Mouse (Mus musculus) midbrain, postnatal 0 days (tissue): ENCODE measurements around the gene 4930415O20Rik. TPM values are rescaled to one million over a fixed set of nuclear protein-coding genes. Genes with fewer than 3 reads are reported as not detected.

ENCODE experiments used
- ATAC-seq: fragments of 200-750 bp; cut with Nextera tagmentation; 2 replicates; pipeline ENCODE4 v1.8.0; 2017; ENCODE audit warnings: moderate number of reproducible peaks, mild to moderate bottlenecking, moderate TSS enrichment, moderate library complexity; ENCODE audit not compliant: low FRiP score
- DNase-seq: peaks from one replicate; pipeline ENCODE4 v3.0.0-alpha.2; 2015; ENCODE audit warnings: low spot score
- H3K27ac ChIP-seq: fragments of 300-500 bp; sonication (generic); 2 replicates; pipeline ENCODE4 v1.5.1; 2014; ENCODE audit warnings: low read depth, mild to moderate bottlenecking, low read length, mixed read lengths
- H3K27me3 ChIP-seq: fragments of 300-500 bp; sonication (generic); 2 replicates; pipeline ENCODE4 v1.6.1; 2014; ENCODE audit warnings: low read length, control low read depth, mixed read lengths; ENCODE audit not compliant: insufficient read depth
- H3K36me3 ChIP-seq: fragments of 300-500 bp; sonication (generic); 2 replicates; pipeline ENCODE4 v1.6.1; 2014; ENCODE audit warnings: low read length, control low read depth, mixed read lengths; ENCODE audit not compliant: insufficient read depth
- H3K4me1 ChIP-seq: fragments of 300-500 bp; sonication (generic); 2 replicates; pipeline ENCODE4 v1.6.1; 2014; ENCODE audit warnings: mild to moderate bottlenecking, control low read depth, antibody characterized with exemption, low read length, mixed read lengths; ENCODE audit not compliant: insufficient read depth
- H3K4me2 ChIP-seq: fragments of 300-500 bp; sonication (generic); 2 replicates; pipeline ENCODE4 v1.6.1; 2014; ENCODE audit warnings: low read depth, mild to moderate bottlenecking, low read length, mixed read lengths; ENCODE audit not compliant: poor library complexity, severe bottlenecking
- H3K4me3 ChIP-seq: fragments of 300-500 bp; sonication (generic); 2 replicates; pipeline ENCODE4 v1.5.1; 2014; ENCODE audit warnings: low read depth, mild to moderate bottlenecking, low read length, moderate library complexity
- H3K9ac ChIP-seq: fragments of 300-500 bp; sonication (generic); replicated peaks from 2 replicates; pipeline ENCODE4 v1.6.1; 2014; ENCODE audit warnings: mild to moderate bottlenecking, low read length, moderate library complexity, mixed read lengths; ENCODE audit not compliant: poor library complexity, severe bottlenecking
- H3K9me3 ChIP-seq: fragments of 300-500 bp; sonication (generic); 2 replicates; pipeline ENCODE4 v1.6.1; 2016; ENCODE audit warnings: low read length, control low read depth
- CTCF ChIP-seq: IDR thresholded peaks from 2 replicates; pipeline ENCODE4 v1.5.1; 2016; ENCODE audit warnings: antibody characterized with exemption, mild to moderate bottlenecking
- WGBS: fragments of 180-500 bp; shearing (Covaris S2); extraction: QIAGEN DNeasy Blood & Tissue Kit; methylation state at CpG from one replicate; pipeline ENCODE4 v1.1.7; 2014; 5-methylcytosine and 5-hydroxymethylcytosine counted together
- polyA plus RNA-seq: library from polyadenylated mRNA; unstranded; fragments of >200 nt; fragmentation: Nextera tagmentation; extraction: Ambion mirVana; gene quantifications from 2 replicates; pipeline ENCODE4 v1.2.1, GENCODE M21; 2015
- total RNA-seq: library from RNA; depleted of rRNA; stranded (reverse); fragments of >200 nt; gene quantifications from 2 replicates; pipeline ENCODE4 v1.2.3, GENCODE M21; 2014; rRNA removed

The 4930415O20Rik gene
- total RNA-seq (0.82 TPM in 1 of 2 replicates, not detected in the other), polyA plus RNA-seq (0.31 TPM in 1 of 2 replicates, not detected in the other)

DNA sequence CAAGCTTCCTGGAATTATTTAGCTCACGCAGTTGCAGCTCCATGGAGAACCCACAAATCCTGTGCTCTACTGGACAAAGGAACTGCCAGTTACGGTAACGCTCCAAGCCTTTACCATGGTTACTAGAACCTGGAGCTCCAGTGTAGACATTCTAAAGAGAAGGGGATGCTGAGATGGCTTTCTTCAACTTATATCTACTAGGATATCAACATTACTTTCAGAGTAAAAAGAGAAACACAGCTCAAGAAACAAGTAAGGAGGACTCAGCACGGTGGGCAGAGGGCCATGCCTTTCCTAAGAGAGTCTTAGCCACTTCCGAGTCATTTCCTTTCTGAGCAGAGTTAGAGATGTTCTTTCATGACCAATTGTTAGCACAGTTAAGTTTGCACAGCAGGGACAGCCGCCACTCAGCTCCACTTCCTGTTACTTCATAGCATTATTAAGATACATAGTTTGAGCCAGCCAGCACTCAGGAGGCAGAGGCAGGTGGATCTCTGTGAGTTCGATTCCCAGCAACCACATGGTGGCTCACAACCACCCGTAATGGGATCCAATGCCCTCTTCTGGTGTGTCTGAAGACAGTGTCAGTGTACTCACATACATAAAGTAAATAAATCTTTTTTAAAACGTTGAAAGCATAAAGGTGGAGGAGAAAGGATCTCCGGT, at the start of gene 4930415O20Rik, which contains the start of gene Ccnt1:
TSS of gene 4930415O20Rik (plus strand) at position 132 of the 666 bp plus-strand sequence.
TSS of gene Ccnt1 (minus strand) at position 51 of the 666 bp plus-strand sequence.
- no peaks in the 10 kb centered on the region for H3K36me3 ChIP-seq
- 83% methylated on average over 10 of the region's 10 CpGs for WGBS
- no peak within 1 kb of the TSS for H3K27ac ChIP-seq
- no peak for ATAC-seq
- H3K9ac ChIP-seq: no peak within 1 kb of the TSS
- H3K4me1 ChIP-seq: peaks cover 9% of the 10 kb centered on the region; the same call in 1 of the 2 replicates
- no peak within 1 kb of the TSS for H3K4me2 ChIP-seq
- no peak for DNase-seq
- H3K9me3 ChIP-seq: no peaks in the 10 kb centered on the region
- no peak within 1 kb of the TSS for H3K4me3 ChIP-seq
- TF ChIP-seq CTCF: no peak
- H3K27me3 ChIP-seq: no peaks in the 10 kb centered on the region

- no peaks in the 10 kb centered on the region for H3K4me1 ChIP-seq
- peaks cover 39% of the 10 kb centered on the region for H3K36me3 ChIP-seq
- no peak overlapping the region for H3K4me2 ChIP-seq
These were observed 49.6 kb upstream of the 4930415O20Rik start for GRCm38 (mm10) chr15:98521245-98521644.

DNA sequence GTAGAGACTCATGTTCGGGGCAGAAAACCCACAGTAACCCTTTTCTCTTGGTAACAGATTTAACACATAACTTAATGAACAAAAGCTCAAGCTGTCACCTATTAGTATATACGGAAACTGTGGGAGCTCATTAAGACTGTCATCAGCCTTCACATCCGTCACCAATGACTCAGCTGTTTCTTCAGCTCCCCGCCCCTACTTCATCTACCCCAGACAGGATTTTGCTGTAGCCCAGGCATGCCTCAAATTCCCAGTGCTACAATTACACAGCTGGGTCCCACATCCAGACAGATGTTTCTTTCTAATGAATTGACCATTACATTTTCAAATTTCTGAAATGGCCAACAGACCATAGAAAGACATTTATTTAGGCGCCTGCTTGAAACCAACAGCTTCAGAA, 44.7 kb upstream of the 4930415O20Rik start:
- no peak overlapping the region for H3K4me3 ChIP-seq
- H3K27ac ChIP-seq: no peak overlapping the region
- WGBS: 72% methylated on average over 5 of the region's 5 CpGs
- TF ChIP-seq CTCF: no peak
- ATAC-seq (no peak), DNase-seq (no peak)
- H3K9me3 ChIP-seq: no peaks in the 10 kb centered on the region
- no peaks in the 10 kb centered on the region for H3K27me3 ChIP-seq
- H3K4me2 ChIP-seq: no peak overlapping the region
- no peaks in the 10 kb centered on the region for H3K4me1 ChIP-seq
- no peak overlapping the region for H3K9ac ChIP-seq
- H3K36me3 ChIP-seq: peaks cover 49% of the 10 kb centered on the region

More at GRCm38 (mm10) chr15:98521245-98521644, 49.6 kb upstream of the 4930415O20Rik start:
- no peak overlapping the region for H3K9ac ChIP-seq
- H3K27me3 ChIP-seq: no peaks in the 10 kb centered on the region
- no peak for DNase-seq
- no peak overlapping the region for H3K4me3 ChIP-seq
- WGBS: 93% methylated on average over 3 of the region's 3 CpGs
- no peaks in the 10 kb centered on the region for H3K9me3 ChIP-seq
- no peak overlapping the region for H3K27ac ChIP-seq
- no peak for ATAC-seq
- no peak for TF ChIP-seq CTCF

- no peak overlapping the region for H3K9ac ChIP-seq
- H3K9me3 ChIP-seq: no peaks in the 10 kb centered on the region
- no peak for ATAC-seq
- H3K4me3 ChIP-seq: no peak overlapping the region
- no peak overlapping the region for H3K27ac ChIP-seq
- 98% methylated on average over 5 of the region's 5 CpGs for WGBS
- no peak overlapping the region for H3K4me2 ChIP-seq
- H3K4me1 ChIP-seq: peaks cover 1% of the 10 kb centered on the region; the same call in 1 of the 2 replicates
- no peaks in the 10 kb centered on the region for H3K27me3 ChIP-seq
- no peak for DNase-seq
- peaks cover 47% of the 10 kb centered on the region for H3K36me3 ChIP-seq
- TF ChIP-seq CTCF: no peak
These were observed 43.6 kb upstream of the 4930415O20Rik start for GRCm38 (mm10) chr15:98527056-98527771.

GRCm38 (mm10) chr15:98528066-98528563, 42.7 kb upstream of the 4930415O20Rik start:
- peaks cover 8% of the 10 kb centered on the region; the same call in 1 of the 2 replicates for H3K4me1 ChIP-seq
- no peak overlapping the region for H3K4me3 ChIP-seq
- H3K9me3 ChIP-seq: no peaks in the 10 kb centered on the region
- no peak overlapping the region for H3K9ac ChIP-seq
- H3K36me3 ChIP-seq: peaks cover 39% of the 10 kb centered on the region
- 84% methylated on average over 5 of the region's 5 CpGs for WGBS
- ATAC-seq (no peak), DNase-seq (no peak)
- no peaks in the 10 kb centered on the region for H3K27me3 ChIP-seq
- no peak overlapping the region for H3K27ac ChIP-seq
- H3K4me2 ChIP-seq: no peak overlapping the region
- no peak for TF ChIP-seq CTCF
